ENCODE assay signal across 18 mouse cellular contexts in the genomic region with DNA sequence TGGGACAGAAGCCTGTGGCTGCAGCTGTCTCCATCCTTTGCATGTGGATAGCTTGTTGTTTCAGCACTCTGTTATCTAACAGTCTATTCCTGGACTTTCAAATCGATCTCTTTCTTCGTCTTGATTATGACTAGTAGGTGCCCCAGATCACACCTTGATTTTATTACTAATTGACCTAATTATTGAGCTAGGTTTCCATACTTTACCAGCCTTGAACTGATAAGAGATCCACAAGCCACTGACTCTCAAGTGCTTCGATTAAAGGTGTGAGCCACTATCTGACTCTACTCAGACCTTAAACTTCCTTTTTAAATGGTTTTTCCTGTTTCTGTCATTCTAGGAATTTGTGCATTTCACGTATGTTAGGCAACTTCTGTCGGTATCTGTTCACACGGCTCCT.
"Had no signal": no experiment of that assay in that cellular context is flagged by ENCODE, and none has a peak within 500 bp of the region (broad histone marks: within the 10 kb centered on the region; RNA-seq: fewer than 3 reads in every experiment).

No protein-coding gene starts in this region.

- H3K36me3 ChIP-seq: lung, embryonic 15.5 days; midbrain, embryonic 13.5 days; midbrain, embryonic 15.5 days; neural tube, embryonic 12.5 days; stomach, embryonic 15.5 days had no signal

- H3K27me3 ChIP-seq: lung, embryonic 15.5 days; megakaryocyte, embryonic 14.5 days; midbrain, embryonic 13.5 days; midbrain, embryonic 15.5 days; neural tube, embryonic 12.5 days; stomach, embryonic 15.5 days had no signal

- ATAC-seq: liver, postnatal 0 days; lung, postnatal 0 days; midbrain, embryonic 13.5 days; midbrain, embryonic 15.5 days had no signal

- H3K4me3 ChIP-seq: lung, embryonic 15.5 days; megakaryocyte, embryonic 14.5 days; midbrain, embryonic 13.5 days; midbrain, embryonic 15.5 days; neural tube, embryonic 12.5 days; stomach, embryonic 15.5 days had no signal

- DNase-seq: liver, postnatal 0 days; lung, adult 2 months; lung, postnatal 14 days; lung, postnatal 36 days; right cerebral cortex, postnatal 14 days; thymus, adult 2 months; thymus, postnatal 25 days; thymus, postnatal 4 days had no signal

- H3K9ac ChIP-seq: liver, postnatal 0 days; lung, embryonic 15.5 days; midbrain, embryonic 13.5 days; midbrain, embryonic 15.5 days; neural tube, embryonic 12.5 days; stomach, embryonic 15.5 days had no signal

- H3K4me1 ChIP-seq: lung, embryonic 15.5 days; midbrain, embryonic 15.5 days; neural tube, embryonic 12.5 days; stomach, embryonic 15.5 days had no signal

- H3K9me3 ChIP-seq: lung, embryonic 15.5 days; midbrain, embryonic 13.5 days; midbrain, embryonic 15.5 days; neural tube, embryonic 12.5 days; stomach, embryonic 15.5 days had no signal

- H3K27ac ChIP-seq: lung, embryonic 15.5 days; macrophage; midbrain, embryonic 13.5 days; midbrain, embryonic 15.5 days; neural tube, embryonic 12.5 days; stomach, embryonic 15.5 days; stomach, postnatal 0 days had no signal

- H3K4me2 ChIP-seq: lung, embryonic 15.5 days; midbrain, embryonic 11.5 days; midbrain, embryonic 13.5 days; midbrain, embryonic 15.5 days; neural tube, embryonic 12.5 days; stomach, embryonic 15.5 days had no signal
